Mouse (Mus musculus) kidney, embryonic 16.5 days (tissue): ENCODE data around the gene Ccdc84. TPM values are rescaled to one million over a fixed set of nuclear protein-coding genes. Genes with fewer than 3 reads are reported as not detected.
"Not testable (repeated sequence)": the region's sequence is repeated elsewhere in the genome, so short reads cannot be mapped to it uniquely, and the experiment has no call there.

Experiments
- ATAC-seq: fragments of 200-750 bp; cut with Nextera tagmentation; 2 replicates; pipeline ENCODE4 v1.8.0; 2017; ENCODE audit warnings: moderate TSS enrichment; ENCODE audit not compliant: low FRiP score, low TSS enrichment
- H3K27ac ChIP-seq: fragments of 300-500 bp; sonication (generic); 2 replicates; pipeline ENCODE4 v1.5.1; 2014; ENCODE audit warnings: low read length
- H3K27me3 ChIP-seq: fragments of 300-500 bp; sonication (generic); 2 replicates; pipeline ENCODE4 v1.6.1; 2014; ENCODE audit warnings: low read length, control low read depth, mixed read lengths; ENCODE audit not compliant: insufficient read depth
- H3K36me3 ChIP-seq: fragments of 300-500 bp; sonication (generic); 2 replicates; pipeline ENCODE4 v1.6.1; 2014; ENCODE audit warnings: low read length, control low read depth, mixed read lengths; ENCODE audit not compliant: insufficient read depth
- H3K4me1 ChIP-seq: fragments of 300-500 bp; sonication (generic); 2 replicates; pipeline ENCODE4 v1.6.1; 2014; ENCODE audit warnings: low read length, control low read depth, mixed read lengths; ENCODE audit not compliant: insufficient read depth
- H3K4me2 ChIP-seq: fragments of 300-500 bp; sonication (generic); replicated peaks from 2 replicates; pipeline ENCODE4 v1.6.1; 2014; ENCODE audit warnings: low read depth, low read length
- H3K4me3 ChIP-seq: fragments of 300-500 bp; sonication (generic); 2 replicates; pipeline ENCODE4 v1.5.1; 2014; ENCODE audit warnings: mild to moderate bottlenecking, low read length
- H3K9ac ChIP-seq: fragments of 300-500 bp; sonication (generic); replicated peaks from 2 replicates; pipeline ENCODE4 v1.6.1; 2014; ENCODE audit warnings: low read length
- H3K9me3 ChIP-seq: fragments of 300-500 bp; sonication (generic); 2 replicates; pipeline ENCODE4 v1.6.1; 2016; ENCODE audit warnings: low read length, control low read depth
- WGBS: fragments of 180-500 bp; shearing (Covaris S2); extraction: QIAGEN DNeasy Blood & Tissue Kit; methylation state at CpG from one replicate; pipeline ENCODE4 v1.1.7; 2014; 5-methylcytosine and 5-hydroxymethylcytosine counted together
- polyA plus RNA-seq: library from polyadenylated mRNA; unstranded; fragments of >200 nt; fragmentation: Nextera tagmentation; extraction: Ambion mirVana; gene quantifications from 2 replicates; pipeline ENCODE4 v1.2.1, GENCODE M21; 2015

Ccdc84 gene
- 26.0 and 31.6 TPM in 2 replicates for polyA plus RNA-seq

GRCm38 (mm10) chr9:44418519-44419385, at the start of gene Ccdc84:
TSS of gene Ccdc84 (minus strand) at chr9:44418569.
- no peaks in the 10 kb centered on the region for H3K9me3 ChIP-seq
- no peaks in the 10 kb centered on the region for H3K27me3 ChIP-seq
- ATAC-seq: no peak
- H3K36me3 ChIP-seq: peaks cover 10% of the 10 kb centered on the region; the same call in 1 of the 2 replicates
- peaks cover 6% of the 10 kb centered on the region for H3K4me1 ChIP-seq
- peak within 1 kb of the TSS; percentile 86 for H3K9ac ChIP-seq
- 73% methylated on average over 14 of the region's 14 CpGs for WGBS
- H3K4me3 ChIP-seq: peak within 1 kb of the TSS; percentile 87
- H3K4me2 ChIP-seq: peak within 1 kb of the TSS; percentile 87
- H3K27ac ChIP-seq: peak within 1 kb of the TSS; percentile 79

- Histone ChIP-seq H3K9me3 (no peaks in the 10 kb centered on the region), H3K27me3 (0 out of 2 replicates have a peak, but pooled peaks cover 5% of the 10 kb centered on the region), H3K4me2 (no peak overlapping the region), H3K9ac (no peak overlapping the region), H3K4me3 (no peak overlapping the region), H3K36me3 (no peaks in the 10 kb centered on the region), H3K4me1 (0 out of 2 replicates have a peak, but pooled peaks cover 2% of the 10 kb centered on the region), H3K27ac (no peak overlapping the region)
- WGBS: 79% methylated on average over 5 of the region's 5 CpGs
- no peak for ATAC-seq
Observed at GRCm38 (mm10) chr9:44461950-44462349, 43.6 kb upstream of the Ccdc84 start.

- no peak for ATAC-seq
- Histone ChIP-seq H3K36me3 (no peaks in the 10 kb centered on the region), H3K27ac (no peak overlapping the region), H3K4me1 (0 out of 2 replicates have a peak, but pooled peaks cover 2% of the 10 kb centered on the region), H3K4me2 (no peak overlapping the region), H3K27me3 (peaks cover 12% of the 10 kb centered on the region; the same call in 1 of the 2 replicates), H3K9me3 (no peaks in the 10 kb centered on the region), H3K9ac (no peak overlapping the region), H3K4me3 (no peak overlapping the region)
- WGBS: 7% methylated on average over 11 of the region's 11 CpGs
Observed at GRCm38 (mm10) chr9:44457035-44457742, 38.8 kb upstream of the Ccdc84 start.

- Histone ChIP-seq H3K27ac (no peak within 1 kb of the TSS), H3K9ac (0 out of 2 replicates have a peak within 1 kb of the TSS, but pooled peaks have one; percentile 20), H3K4me3 (no peak within 1 kb of the TSS; the same call in 1 of the 2 replicates), H3K4me1 (0 out of 2 replicates have a peak, but pooled peaks cover 2% of the 10 kb centered on the region), H3K27me3 (peaks cover 12% of the 10 kb centered on the region; the same call in 1 of the 2 replicates), H3K9me3 (no peaks in the 10 kb centered on the region), H3K4me2 (peak within 1 kb of the TSS; percentile 37), H3K36me3 (no peaks in the 10 kb centered on the region)
- ATAC-seq: peak; percentile 25; the same call in 1 of the 2 replicates
- WGBS: 32% methylated on average over 4 of the region's 4 CpGs
Observed at GRCm38 (mm10) chr9:44454891-44455220, 36.5 kb upstream of the Ccdc84 start, which contains the start of gene Upk2. TSS of gene Upk2 (minus strand) at chr9:44454976.

- Histone ChIP-seq H3K27ac (no peak overlapping the region), H3K9me3 (no peaks in the 10 kb centered on the region), H3K4me2 (peak overlapping the region; percentile 37), H3K27me3 (peaks cover 12% of the 10 kb centered on the region; the same call in 1 of the 2 replicates), H3K4me3 (no peak overlapping the region; the same call in 1 of the 2 replicates), H3K4me1 (0 out of 2 replicates have a peak, but pooled peaks cover 2% of the 10 kb centered on the region), H3K36me3 (no peaks in the 10 kb centered on the region), H3K9ac (0 out of 2 replicates have a peak overlapping the region, but pooled peaks have one; percentile 20)
- ATAC-seq: peak; percentile 91
- 6% methylated on average over 14 of the region's 14 CpGs for WGBS
Observed at GRCm38 (mm10) chr9:44454132-44454890, 35.9 kb upstream of the Ccdc84 start.

- no peak overlapping the region for H3K27ac ChIP-seq
- H3K4me1 ChIP-seq: no peaks in the 10 kb centered on the region
- H3K27me3 ChIP-seq: peaks cover 8% of the 10 kb centered on the region; the same call in 1 of the 2 replicates
- ATAC-seq: no peak
- no peaks in the 10 kb centered on the region for H3K9me3 ChIP-seq
- H3K4me3 ChIP-seq: no peak overlapping the region
- no peak overlapping the region for H3K4me2 ChIP-seq
- H3K36me3 ChIP-seq: no peaks in the 10 kb centered on the region
- no peak overlapping the region for H3K9ac ChIP-seq
Observed at GRCm38 (mm10) chr9:44450387-44450786, 32.0 kb upstream of the Ccdc84 start.

GRCm38 (mm10) chr9:44444402-44445025, 26.1 kb upstream of the Ccdc84 start:
- H3K27ac ChIP-seq, ATAC-seq: not testable (repeated sequence)

GRCm38 (mm10) chr9:44440961-44441360, 22.6 kb upstream of the Ccdc84 start, which contains the start of gene Foxr1:
TSS of gene Foxr1 (minus strand) at chr9:44441136.
- Histone ChIP-seq H3K9ac (no peak within 1 kb of the TSS), H3K4me3 (no peak within 1 kb of the TSS), H3K27me3 (no peaks in the 10 kb centered on the region), H3K27ac (no peak within 1 kb of the TSS), H3K36me3 (no peaks in the 10 kb centered on the region), H3K4me1 (no peaks in the 10 kb centered on the region), H3K4me2 (no peak within 1 kb of the TSS), H3K9me3 (no peaks in the 10 kb centered on the region)
- 76% methylated on average over 19 of the region's 19 CpGs for WGBS
- ATAC-seq: no peak

More at GRCm38 (mm10) chr9:44444402-44445025, 26.1 kb upstream of the Ccdc84 start:
- H3K36me3 ChIP-seq, H3K9ac ChIP-seq, H3K4me1 ChIP-seq, H3K4me3 ChIP-seq, H3K27me3 ChIP-seq, H3K4me2 ChIP-seq, H3K9me3 ChIP-seq: not testable (repeated sequence)
- WGBS: 85% methylated on average over 7 of the region's 7 CpGs

GRCm38 (mm10) chr9:44435747-44436146, 17.4 kb upstream of the Ccdc84 start:
- Histone ChIP-seq H3K4me3 (no peak overlapping the region), H3K4me1 (no peaks in the 10 kb centered on the region), H3K9ac (peak overlapping the region; percentile 16; the same call in 1 of the 2 replicates), H3K27ac (no peak overlapping the region), H3K36me3 (no peaks in the 10 kb centered on the region), H3K4me2 (no peak overlapping the region), H3K9me3 (no peaks in the 10 kb centered on the region), H3K27me3 (no peaks in the 10 kb centered on the region)
- no peak for ATAC-seq
- WGBS: 73% methylated on average over 6 of the region's 6 CpGs
